Mouse (Mus musculus) liver, embryonic 14.5 days (tissue): ENCODE data around the gene Noc4l. TPM values are rescaled to one million over a fixed set of nuclear protein-coding genes. Genes with fewer than 3 reads are reported as not detected.

Experiments
- ATAC-seq: fragments of 200-750 bp; cut with Nextera tagmentation; 2 replicates; pipeline ENCODE4 v1.8.0; 2017; ENCODE audit warnings: moderate number of reproducible peaks, mild to moderate bottlenecking, moderate library complexity; ENCODE audit not compliant: insufficient read depth
- DNase-seq, 3 experiments: peaks; one replicate each; pipeline ENCODE4 v3.0.0-alpha.2; 2012 to 2013; ENCODE audit warnings: low read depth in 3 of 3, low spot score in 3 of 3
- H3K27ac ChIP-seq: fragments of 300-500 bp; sonication (generic); 2 replicates; pipeline ENCODE4 v1.5.1; 2014; ENCODE audit warnings: moderate library complexity, mild to moderate bottlenecking, control low read depth, inconsistent platforms
- H3K27me3 ChIP-seq: fragments of 300-500 bp; sonication (generic); 2 replicates; pipeline ENCODE4 v1.6.1; 2014; ENCODE audit warnings: mild to moderate bottlenecking, low read length, moderate library complexity; ENCODE audit not compliant: control insufficient read depth, insufficient read depth
- H3K36me3 ChIP-seq: fragments of 300-500 bp; sonication (generic); replicated peaks from 2 replicates; pipeline ENCODE4 v1.6.1; 2014; ENCODE audit warnings: low read depth; ENCODE audit not compliant: control insufficient read depth, insufficient read depth
- H3K4me1 ChIP-seq, 2 experiments: fragments of 200-500 bp in 1 of 2; fragments of 300-500 bp in 1 of 2; sonication (generic) in 1 of 2; replicated peaks; 2 replicates each; pipeline ENCODE4 v1.6.1; 2012 to 2014; ENCODE audit warnings: antibody characterized with exemption in 1 of 2, inconsistent platforms in 1 of 2, low read length in 1 of 2; ENCODE audit not compliant: control insufficient read depth in 2 of 2, insufficient read depth in 2 of 2
- H3K4me2 ChIP-seq: fragments of 300-500 bp; sonication (generic); 2 replicates; pipeline ENCODE4 v1.6.1; 2014; ENCODE audit warnings: low read depth, mild to moderate bottlenecking, control low read depth, moderate library complexity
- H3K4me3 ChIP-seq, 2 experiments: fragments of 200-500 bp in 1 of 2; fragments of 300-500 bp in 1 of 2; sonication (generic) in 1 of 2; 2 replicates each; pipeline ENCODE4 v1.5.1; 2012 to 2014; ENCODE audit warnings: low read depth in 2 of 2, low read length in 2 of 2, mild to moderate bottlenecking in 2 of 2, control low read depth in 1 of 2, inconsistent platforms in 1 of 2, moderate library complexity in 1 of 2; ENCODE audit not compliant: insufficient read depth in 1 of 2
- H3K9ac ChIP-seq: fragments of 300-500 bp; sonication (generic); replicated peaks from 2 replicates; pipeline ENCODE4 v1.6.1; 2014; ENCODE audit warnings: mild to moderate bottlenecking, control low read depth, moderate library complexity
- H3K9me3 ChIP-seq: fragments of 300-500 bp; sonication (generic); 2 replicates; pipeline ENCODE4 v1.6.1; 2016; ENCODE audit warnings: low read length, mixed read lengths; ENCODE audit not compliant: control insufficient read depth
- CTCF ChIP-seq: IDR thresholded peaks from 2 replicates; pipeline ENCODE4 v1.5.1; 2016; ENCODE audit warnings: antibody characterized with exemption, low read depth, control low read depth
- EP300 ChIP-seq: IDR thresholded peaks from 2 replicates; pipeline ENCODE4 v1.6.1; 2016; ENCODE audit warnings: antibody characterized with exemption, low read depth
- WGBS: fragments of 180-500 bp; shearing (Covaris S2); extraction: QIAGEN DNeasy Blood & Tissue Kit; methylation state at CpG from one replicate; pipeline ENCODE4 v1.1.7; 2014; ENCODE audit not compliant: insufficient replicate concordance; 5-methylcytosine and 5-hydroxymethylcytosine counted together
- polyA plus RNA-seq, 2 experiments: library from polyadenylated mRNA; depleted of rRNA in 1 of 2; stranded (reverse) in 1 of 2; unstranded in 1 of 2; fragments of >200 nt; fragmentation: Nextera tagmentation in 1 of 2; extraction: Ambion mirVana in 1 of 2; gene quantifications; 2 replicates each; pipeline versions ENCODE4 v1.2.1 to v1.2.3; 2012 to 2014

Noc4l gene
- polyA plus RNA-seq (2012; rRNA removed), result 56.0 and 61.8 TPM in 2 replicates
- polyA plus RNA-seq (2014; fragmentation: Nextera tagmentation; extraction: Ambion mirVana), result 36.9 and 40.3 TPM in 2 replicates

DNA sequence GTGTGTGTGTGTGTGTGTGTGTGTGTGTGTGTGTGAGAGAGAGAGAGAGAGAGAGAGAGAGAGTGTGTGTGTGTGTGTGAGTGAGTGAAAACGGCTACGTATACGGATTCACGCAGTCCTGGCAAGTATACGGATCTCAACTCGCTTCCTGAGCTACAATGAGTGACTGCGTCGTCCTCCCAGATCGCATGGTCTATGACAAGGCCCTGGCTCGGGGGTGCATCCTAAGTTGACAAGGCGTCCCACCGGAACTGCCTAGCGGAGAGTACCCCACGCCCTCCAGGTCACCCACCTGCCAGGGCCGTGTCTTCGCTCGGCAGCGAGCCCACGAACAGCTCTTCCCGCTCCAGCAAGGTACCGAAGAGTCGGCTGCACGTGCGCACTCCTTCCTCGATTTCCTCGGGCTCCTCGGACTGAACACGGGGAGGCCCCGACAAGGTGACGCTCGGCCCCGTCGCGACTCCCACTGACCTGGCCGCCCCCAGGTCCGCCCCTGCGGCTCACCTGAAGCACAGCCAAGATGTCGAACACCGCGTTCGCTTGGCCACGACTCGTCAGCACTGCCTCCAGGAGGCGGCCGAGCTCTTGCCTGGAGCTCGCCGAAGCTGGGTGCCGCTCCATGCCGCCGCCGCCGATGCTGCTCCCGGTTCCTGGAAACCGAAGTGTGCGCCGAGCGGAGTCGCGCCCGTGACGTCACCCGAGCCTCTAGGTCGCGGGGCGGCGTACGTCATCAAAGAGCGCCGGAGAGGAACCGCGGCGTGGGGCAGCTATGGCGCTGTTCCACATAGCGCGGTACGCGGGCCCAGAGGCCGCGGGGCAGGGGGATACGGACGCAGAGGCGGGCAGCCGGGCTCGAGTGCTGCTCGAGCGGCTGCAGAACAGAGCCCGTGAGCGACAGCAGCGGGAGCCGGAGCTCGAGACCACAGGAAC is at the start of gene Noc4l, which contains the start of gene Ddx51:
TSS of gene Noc4l (minus strand) at position 699 of the 930 bp plus-strand sequence.
TSS of gene Ddx51 (plus strand) at position 733 of the 930 bp plus-strand sequence.
- Histone ChIP-seq H3K4me3 (peak within 1 kb of the TSS; percentile 90 to 99), H3K4me1 (peaks cover 0 to 9% of the 10 kb centered on the region in 2 experiments; a peak in 3 of 4 replicates), H3K27me3 (no peaks in the 10 kb centered on the region), H3K27ac (peak within 1 kb of the TSS; percentile 39; the same call in 1 of the 2 replicates), H3K36me3 (peaks cover 34% of the 10 kb centered on the region), H3K4me2 (peak within 1 kb of the TSS; percentile 94), H3K9ac (peak within 1 kb of the TSS; percentile 90), H3K9me3 (no peaks in the 10 kb centered on the region)
- under 1% methylated on average over 91 of the region's 91 CpGs for WGBS
- no peak for TF ChIP-seq EP300
- TF ChIP-seq CTCF, result peak; percentile 42
- ATAC-seq (peak; percentile 86), DNase-seq (peak; percentile 90 to 91 (median 90))

- no peak overlapping the region for H3K27ac ChIP-seq
- H3K4me2 ChIP-seq, result no peak overlapping the region
- 76% methylated on average over 4 of the region's 4 CpGs for WGBS
These were observed 45.4 kb upstream of the Noc4l start for GRCm38 (mm10) chr5:110698617-110699016.

DNA sequence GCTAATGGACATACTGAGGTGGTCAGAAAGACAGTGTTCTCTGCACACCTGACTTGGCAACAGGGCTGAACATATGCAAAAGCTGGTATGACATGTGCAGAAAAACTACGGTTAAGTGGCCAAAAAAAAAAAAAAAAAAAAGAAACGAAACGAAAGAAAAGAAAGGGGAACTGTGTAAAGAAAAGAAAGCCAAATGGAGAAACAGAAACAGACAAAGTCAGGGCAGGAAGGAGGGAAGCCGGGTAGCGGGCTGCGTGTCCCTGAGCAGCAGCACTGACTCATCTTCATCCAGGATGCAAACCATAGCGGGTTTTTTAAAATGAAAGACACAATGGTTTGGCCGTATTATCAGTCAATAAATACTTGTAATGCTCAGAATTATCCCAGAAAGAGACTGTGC is 28.8 kb upstream of the Noc4l start:
- H3K27me3 ChIP-seq, result no peaks in the 10 kb centered on the region
- no peak overlapping the region for H3K4me3 ChIP-seq
- no peak overlapping the region for H3K9ac ChIP-seq
- H3K4me1 ChIP-seq, result no peaks in the 10 kb centered on the region
- peaks cover 90% of the 10 kb centered on the region for H3K36me3 ChIP-seq
- H3K27ac ChIP-seq, result no peak overlapping the region
- ATAC-seq (no peak), DNase-seq (no peak)
- WGBS, result 82% methylated on average over 8 of the region's 8 CpGs
- H3K9me3 ChIP-seq, result no peaks in the 10 kb centered on the region
- TF ChIP-seq CTCF (no peak), EP300 (no peak)
- no peak overlapping the region for H3K4me2 ChIP-seq

More at GRCm38 (mm10) chr5:110698617-110699016, 45.4 kb upstream of the Noc4l start:
- Histone ChIP-seq H3K36me3 (peaks cover 81% of the 10 kb centered on the region), H3K9me3 (no peaks in the 10 kb centered on the region), H3K9ac (no peak overlapping the region), H3K4me3 (no peak overlapping the region), H3K4me1 (no peaks in the 10 kb centered on the region), H3K27me3 (no peaks in the 10 kb centered on the region)
- TF ChIP-seq CTCF (no peak), EP300 (no peak)
- ATAC-seq (no peak), DNase-seq (no peak)

DNA sequence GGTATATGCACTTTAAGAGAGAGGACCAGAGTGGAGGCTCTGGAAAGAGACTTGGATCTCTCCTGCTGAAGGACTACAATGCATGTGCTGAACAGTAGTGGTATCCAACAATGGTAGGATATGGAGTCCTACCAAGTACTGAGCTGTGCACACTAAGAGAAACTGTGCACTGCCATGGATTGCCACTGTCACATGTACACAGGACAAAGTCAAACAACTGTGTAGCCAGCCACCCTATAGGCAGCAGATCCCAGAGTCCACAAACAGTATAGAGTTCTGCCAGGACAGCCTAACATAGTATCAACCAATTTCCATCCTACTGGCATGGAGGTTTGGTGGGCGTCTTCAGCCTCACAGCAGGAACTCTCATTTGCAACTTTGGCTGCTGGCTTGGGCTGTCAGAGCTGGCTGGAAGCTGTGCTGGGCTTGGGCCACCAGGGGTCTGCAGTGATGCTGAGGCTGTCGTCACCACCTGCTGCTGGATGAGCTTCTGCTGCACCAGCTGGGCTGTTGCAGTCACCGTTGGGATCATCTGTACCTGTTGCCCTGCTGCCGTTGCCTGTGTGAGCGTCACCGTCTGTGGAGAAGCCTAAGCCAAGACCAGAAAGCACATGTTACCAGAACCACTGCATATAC is 12.4 kb upstream of the Noc4l start:
- no peak overlapping the region for H3K27ac ChIP-seq
- H3K4me2 ChIP-seq, result no peak overlapping the region
- no peaks in the 10 kb centered on the region for H3K27me3 ChIP-seq
- no peak overlapping the region for H3K4me3 ChIP-seq
- no peak overlapping the region for H3K9ac ChIP-seq
- 76% methylated on average over 6 of the region's 6 CpGs for whole genome bisulfite sequencing
- DNase-seq (no peak), ATAC-seq (peak; percentile 21; the same call in 1 of the 2 replicates)
- 0 out of 2 replicates have a peak, but pooled peaks have one; percentile 6 for TF ChIP-seq CTCF
- TF ChIP-seq EP300, result no peak
- no peaks in the 10 kb centered on the region for H3K4me1 ChIP-seq
- H3K9me3 ChIP-seq, result no peaks in the 10 kb centered on the region
- H3K36me3 ChIP-seq, result peaks cover 69% of the 10 kb centered on the region
